Mouse (Mus musculus) embryonic fibroblast, embryonic 13.5 days (primary cell): Measurements from ENCODE around the gene Olfr641. TPM values are rescaled to one million over a fixed set of nuclear protein-coding genes. Genes with fewer than 3 reads are reported as not detected.

Experiments
- H3K27ac ChIP-seq: 2 replicates; pipeline ENCODE4 v1.5.1; 2012; ENCODE audit warnings: low read length, control low read depth, inconsistent platforms; ENCODE audit not compliant: insufficient read depth
- H3K4me1 ChIP-seq: 2 replicates; pipeline ENCODE4 v1.6.1; 2011; ENCODE audit warnings: low read length; ENCODE audit not compliant: control insufficient read depth, insufficient read depth
- H3K4me3 ChIP-seq: 2 replicates; pipeline ENCODE4 v1.5.1; 2011; ENCODE audit warnings: mild to moderate bottlenecking, control low read depth, low read length; ENCODE audit not compliant: insufficient read depth
- CTCF ChIP-seq: IDR thresholded peaks from 2 replicates; pipeline ENCODE4 v1.5.1; 2011; ENCODE audit warnings: mild to moderate bottlenecking, control low read depth, low read length, moderate library complexity, borderline replicate concordance; ENCODE audit not compliant: insufficient read depth
- POLR2A ChIP-seq: IDR thresholded peaks from 2 replicates; pipeline ENCODE4 v1.6.1; 2011; ENCODE audit warnings: low read depth, mild to moderate bottlenecking, control low read depth, low read length, moderate library complexity
- polyA plus RNA-seq: library from polyadenylated mRNA; stranded (reverse); fragments of >200 nt; gene quantifications from 2 replicates; pipeline ENCODE4 v1.2.4, GENCODE M21; 2011; ENCODE audit warnings: low read depth; ENCODE audit not compliant: missing spikeins, insufficient read length

Olfr641 gene
- polyA plus RNA-seq, result not detected in 2 replicates

- H3K4me1 ChIP-seq, result no peaks in the 10 kb centered on the region
- no peak within 1 kb of the TSS for H3K27ac ChIP-seq
- no peak within 1 kb of the TSS for H3K4me3 ChIP-seq
- no peak for TF ChIP-seq CTCF
- TF ChIP-seq POLR2A, result no peak
These were observed at the start of gene Olfr641 for GRCm38 (mm10) chr7:104035145-104035544. Gene Olfr641 (plus strand): TSS chr7:104035445.

GRCm38 (mm10) chr7:103998446-103998845 lies 36.8 kb upstream of the Olfr641 start, which contains the start of gene Olfr638:
Gene Olfr638 (plus strand): TSS chr7:103998746.
- H3K4me1 ChIP-seq, result no peaks in the 10 kb centered on the region
- no peak within 1 kb of the TSS for H3K4me3 ChIP-seq
- TF ChIP-seq POLR2A, result no peak
- TF ChIP-seq CTCF, result no peak
- H3K27ac ChIP-seq, result no peak within 1 kb of the TSS

GRCm38 (mm10) chr7:103999124-103999523 lies 36.1 kb upstream of the Olfr641 start:
- no peaks in the 10 kb centered on the region for H3K4me1 ChIP-seq
- H3K27ac ChIP-seq, result no peak overlapping the region
- H3K4me3 ChIP-seq, result no peak overlapping the region
- TF ChIP-seq CTCF, result no peak
- no peak for TF ChIP-seq POLR2A

GRCm38 (mm10) chr7:104017203-104017602 lies 18.0 kb upstream of the Olfr641 start, which contains the start of gene Olfr639:
Gene Olfr639 (minus strand): TSS chr7:104017303.
- H3K27ac ChIP-seq, result no peak within 1 kb of the TSS
- TF ChIP-seq POLR2A (no peak), CTCF (no peak)
- H3K4me1 ChIP-seq, result no peaks in the 10 kb centered on the region
- no peak within 1 kb of the TSS for H3K4me3 ChIP-seq

- H3K4me3 ChIP-seq, result no peak overlapping the region
- no peak for TF ChIP-seq CTCF
- TF ChIP-seq POLR2A, result no peak
- H3K4me1 ChIP-seq, result no peaks in the 10 kb centered on the region
- H3K27ac ChIP-seq, result no peak overlapping the region
These were observed 16.3 kb upstream of the Olfr641 start for GRCm38 (mm10) chr7:104018953-104019352.

- H3K4me3 ChIP-seq, result no peak overlapping the region
- H3K27ac ChIP-seq, result no peak overlapping the region
- no peaks in the 10 kb centered on the region for H3K4me1 ChIP-seq
- TF ChIP-seq CTCF, result no peak
- no peak for TF ChIP-seq POLR2A
These were observed 13.6 kb upstream of the Olfr641 start for GRCm38 (mm10) chr7:104021651-104022050.

- Histone ChIP-seq H3K27ac (no peak within 1 kb of the TSS), H3K4me3 (no peak within 1 kb of the TSS), H3K4me1 (no peaks in the 10 kb centered on the region)
- TF ChIP-seq CTCF (no peak), POLR2A (no peak)
These were observed 9.8 kb upstream of the Olfr641 start, which contains the start of gene Olfr640 for GRCm38 (mm10) chr7:104025473-104025872. Gene Olfr640 (minus strand): TSS chr7:104025573.

GRCm38 (mm10) chr7:104026978-104027377 lies 8.3 kb upstream of the Olfr641 start:
- no peak overlapping the region for H3K4me3 ChIP-seq
- H3K27ac ChIP-seq, result no peak overlapping the region
- TF ChIP-seq POLR2A, result no peak
- TF ChIP-seq CTCF, result no peak
- H3K4me1 ChIP-seq, result no peaks in the 10 kb centered on the region

GRCm38 (mm10) chr7:104050745-104051144 lies 15.5 kb downstream of the Olfr641 start:
- no peak overlapping the region for H3K4me3 ChIP-seq
- H3K27ac ChIP-seq, result no peak overlapping the region
- no peaks in the 10 kb centered on the region for H3K4me1 ChIP-seq
- no peak for TF ChIP-seq CTCF
- no peak for TF ChIP-seq POLR2A

GRCm38 (mm10) chr7:104052566-104052965 lies 17.3 kb downstream of the Olfr641 start, which contains the start of gene Olfr642:
Gene Olfr642 (minus strand): TSS chr7:104052666.
- H3K4me1 ChIP-seq, result no peaks in the 10 kb centered on the region
- no peak within 1 kb of the TSS for H3K4me3 ChIP-seq
- no peak for TF ChIP-seq CTCF
- TF ChIP-seq POLR2A, result no peak
- H3K27ac ChIP-seq, result no peak within 1 kb of the TSS
